Mouse (Mus musculus) urinary bladder, postnatal 10 days (tissue): ENCODE data around the gene Nuak2.

Experiments
- DNase-seq: peaks from one replicate; pipeline ENCODE4 v3.0.0; 2022; ENCODE audit warnings: low spot score

Gene Nuak2

DNA sequence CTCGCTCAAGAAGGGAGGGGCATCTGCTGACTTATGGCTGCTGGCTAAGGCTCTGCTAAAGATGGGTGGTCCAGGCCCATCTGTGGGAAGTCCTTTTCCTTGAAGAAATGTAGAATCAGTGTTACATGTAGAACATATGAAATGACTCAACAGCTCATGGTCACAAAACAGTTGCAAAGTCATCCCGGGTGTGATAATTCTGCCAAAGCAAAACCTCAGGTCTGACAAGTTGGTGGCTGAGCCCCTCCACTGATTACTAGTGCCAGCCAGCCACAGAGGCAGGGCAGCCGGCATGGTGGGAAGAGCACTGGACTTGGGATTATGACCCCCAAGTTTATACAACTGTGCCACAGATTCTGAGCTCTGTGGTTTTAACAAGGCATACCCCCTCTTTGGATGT lies 61.9 kb downstream of the Nuak2 start:
- DNase-seq = no peak

GRCm38 (mm10) chr1:132380550-132381100 lies 64.7 kb downstream of the Nuak2 start:
- DNase-seq = no peak

DNA sequence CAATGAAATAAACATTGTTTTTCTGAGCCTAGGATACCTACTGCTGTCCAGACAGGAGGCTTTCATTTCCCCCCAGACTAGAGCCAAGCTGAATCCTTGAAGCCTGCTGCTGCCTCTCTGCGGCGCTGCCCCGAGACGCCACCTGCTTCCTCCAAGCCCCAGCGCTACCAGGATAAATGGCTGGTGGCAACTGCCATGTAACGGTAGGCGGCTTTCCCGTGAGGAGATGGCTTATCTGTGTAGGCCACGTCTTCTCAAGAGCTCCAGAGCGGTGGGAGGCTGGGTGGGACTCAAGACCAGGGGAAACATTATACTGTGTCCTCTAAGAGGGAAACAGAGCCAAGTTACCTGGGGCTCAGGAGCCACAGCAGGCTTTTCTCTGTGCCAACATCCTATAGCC lies 66.0 kb downstream of the Nuak2 start:
- no peak for DNase-seq
